ENCODE assay signal across 11 mouse cellular contexts in the genomic region with DNA sequence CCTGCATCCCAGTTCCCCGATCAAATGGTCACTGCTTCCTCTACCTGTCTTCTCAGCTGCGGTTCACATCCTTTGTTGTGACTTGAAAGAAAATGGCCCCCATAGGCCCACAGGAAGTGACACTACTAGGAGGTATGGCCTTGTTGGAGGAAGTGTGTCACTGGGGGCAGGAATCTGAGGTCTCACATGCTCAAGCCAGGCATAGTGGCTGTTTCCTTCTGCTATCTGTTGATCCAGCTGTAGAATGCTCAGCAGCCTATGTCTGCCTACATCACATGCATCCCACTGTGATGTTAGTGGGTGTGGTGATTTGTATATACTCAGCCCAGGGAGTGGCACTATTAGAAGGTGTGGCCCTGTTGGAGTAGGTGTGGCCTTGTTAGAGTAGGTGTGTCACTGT.
A peak's percentile ranks its signal among the peaks of the same experiment; 100 is the strongest.
DNase-seq lines count a peak whose midpoint lies in the region; ATAC-seq lines count a peak whose summit lies in the region.
"Had no signal": no experiment of that assay in that cellular context is flagged by ENCODE, and none has a peak within 500 bp of the region (broad histone marks: within the 10 kb centered on the region; RNA-seq: fewer than 3 reads in every experiment).

No protein-coding gene starts in this region.

- peak; percentile 43 for DNase-seq in A20 (ENCODE audit: low read depth, low spot score)
- peak; percentile 52 for DNase-seq in CD4-positive, CD25-positive, alpha-beta regulatory T cell, adult 2 months (ENCODE audit: low read depth, low spot score)
- peak; percentile 73 for DNase-seq in T-cell, adult 2 months (ENCODE audit: low spot score)
- no peak for DNase-seq in heart, adult 9 months (ENCODE audit: low spot score in 2 of 2)
- DNase-seq in cerebellum, adult 9-11 months, result no peak
- no peak for DNase-seq in lung, postnatal 4 days
- DNase-seq: adrenal gland, postnatal 36 days had no signal

- peak; percentile 54 for ATAC-seq in megakaryocyte progenitor cell, adult 5-6 weeks (replicated peaks; ENCODE audit: poor library complexity)
- ATAC-seq in erythroid progenitor cell, adult 5-6 weeks (replicated peaks; ENCODE audit: low FRiP score, poor library complexity, severe bottlenecking), result no peak
- ATAC-seq: forebrain, embryonic 15.5 days; midbrain, embryonic 13.5 days had no signal

Comparison
In these comparisons a context has a peak if more than half of its experiments do, and no peak if none do; other contexts are left out.
1. DNase-seq: peak in A20 (single experiment), CD4-positive, CD25-positive, alpha-beta regulatory T cell, adult 2 months (single experiment) and T-cell, adult 2 months (single experiment); none in heart, adult 9 months (0 of 2), cerebellum, adult 9-11 months (single experiment) and lung, postnatal 4 days (0 of 2).